Mouse (Mus musculus): Measurements from ENCODE around the gene Pdrg1. TPM values are rescaled to one million over a fixed set of nuclear protein-coding genes. Genes with fewer than 3 reads are reported as not detected.

Pdrg1 gene
- polyA plus RNA-seq, 1 experiment from 2014 or later: 108 TPM

- peaks cover 4% of the 10 kb centered on the region; the same call in 1 of the 2 replicates for H3K4me1 ChIP-seq (ENCODE audit: control insufficient read depth, insufficient read depth, low read length)
- no peak overlapping the region for H3K27ac ChIP-seq (ENCODE audit: low read depth, low read length)
- 89% methylated on average over 15 of the region's 15 CpGs for WGBS
- H3K36me3 ChIP-seq (ENCODE audit: control insufficient read depth, insufficient read depth, low read length): peaks cover 18% of the 10 kb centered on the region; the same call in 1 of the 2 replicates
- no peaks in the 10 kb centered on the region for H3K9me3 ChIP-seq (replicated peaks; ENCODE audit: control insufficient read depth, low read length)
- H3K27me3 ChIP-seq (replicated peaks; ENCODE audit: control insufficient read depth, insufficient read depth, low read length): no peaks in the 10 kb centered on the region
- no peak overlapping the region for H3K4me3 ChIP-seq (ENCODE audit: low read depth, low read length)
- no peak overlapping the region for H3K4me2 ChIP-seq (ENCODE audit: low read length)
- no peak for ATAC-seq
- H3K9ac ChIP-seq (ENCODE audit: low read length): no peak overlapping the region
- no peak for DNase-seq (ENCODE audit: low spot score)
Observed at GRCm38 (mm10) chr2:153002492-153003248, 12.6 kb downstream of the Pdrg1 start.

- Histone ChIP-seq H3K27me3 (replicated peaks; ENCODE audit: control insufficient read depth, insufficient read depth, low read length) (no peaks in the 10 kb centered on the region), H3K36me3 (ENCODE audit: control insufficient read depth, insufficient read depth, low read length) (no peaks in the 10 kb centered on the region), H3K27ac (ENCODE audit: low read depth, low read length) (no peak overlapping the region), H3K9ac (ENCODE audit: low read length) (no peak overlapping the region), H3K4me2 (ENCODE audit: low read length) (no peak overlapping the region), H3K4me3 (ENCODE audit: low read depth, low read length) (no peak overlapping the region), H3K4me1 (ENCODE audit: control insufficient read depth, insufficient read depth, low read length) (no peaks in the 10 kb centered on the region), H3K9me3 (replicated peaks; ENCODE audit: control insufficient read depth, low read length) (no peaks in the 10 kb centered on the region)
- 52% methylated on average over 4 of the region's 4 CpGs for WGBS
- DNase-seq (ENCODE audit: low spot score): no peak
- no peak for ATAC-seq
Observed at GRCm38 (mm10) chr2:152997046-152997445, 18.2 kb downstream of the Pdrg1 start.

- H3K4me3 ChIP-seq (ENCODE audit: low read depth, low read length): no peak overlapping the region
- H3K4me1 ChIP-seq (ENCODE audit: control insufficient read depth, insufficient read depth, low read length): no peaks in the 10 kb centered on the region
- H3K9me3 ChIP-seq (replicated peaks; ENCODE audit: control insufficient read depth, low read length): no peaks in the 10 kb centered on the region
- no peak overlapping the region for H3K4me2 ChIP-seq (ENCODE audit: low read length)
- no peak overlapping the region for H3K27ac ChIP-seq (ENCODE audit: low read depth, low read length)
- no peaks in the 10 kb centered on the region for H3K27me3 ChIP-seq (replicated peaks; ENCODE audit: control insufficient read depth, insufficient read depth, low read length)
- H3K36me3 ChIP-seq (ENCODE audit: control insufficient read depth, insufficient read depth, low read length): no peaks in the 10 kb centered on the region
- DNase-seq (ENCODE audit: low spot score) (no peak), ATAC-seq (no peak)
- WGBS: 93% methylated on average over 9 of the region's 9 CpGs
- no peak overlapping the region for H3K9ac ChIP-seq (ENCODE audit: low read length)
Observed at GRCm38 (mm10) chr2:152991529-152991928, 23.7 kb downstream of the Pdrg1 start.

- ATAC-seq (peak; percentile 91), DNase-seq (ENCODE audit: low spot score) (peak; percentile 80)
- Histone ChIP-seq H3K36me3 (ENCODE audit: control insufficient read depth, insufficient read depth, low read length) (no peaks in the 10 kb centered on the region), H3K4me1 (ENCODE audit: control insufficient read depth, insufficient read depth, low read length) (no peaks in the 10 kb centered on the region), H3K9ac (ENCODE audit: low read length) (no peak overlapping the region), H3K4me2 (ENCODE audit: low read length) (no peak overlapping the region), H3K27me3 (replicated peaks; ENCODE audit: control insufficient read depth, insufficient read depth, low read length) (no peaks in the 10 kb centered on the region), H3K9me3 (replicated peaks; ENCODE audit: control insufficient read depth, low read length) (no peaks in the 10 kb centered on the region), H3K27ac (ENCODE audit: low read depth, low read length) (no peak overlapping the region), H3K4me3 (ENCODE audit: low read depth, low read length) (no peak overlapping the region)
- 0% methylated on average over 1 of the region's 1 CpGs for WGBS
Observed at GRCm38 (mm10) chr2:152985582-152985981, 29.6 kb downstream of the Pdrg1 start.

- Histone ChIP-seq H3K4me3 (ENCODE audit: low read depth, low read length) (no peak overlapping the region), H3K36me3 (ENCODE audit: control insufficient read depth, insufficient read depth, low read length) (no peaks in the 10 kb centered on the region), H3K27ac (ENCODE audit: low read depth, low read length) (no peak overlapping the region), H3K4me1 (ENCODE audit: control insufficient read depth, insufficient read depth, low read length) (no peaks in the 10 kb centered on the region), H3K4me2 (ENCODE audit: low read length) (no peak overlapping the region), H3K27me3 (replicated peaks; ENCODE audit: control insufficient read depth, insufficient read depth, low read length) (no peaks in the 10 kb centered on the region), H3K9me3 (replicated peaks; ENCODE audit: control insufficient read depth, low read length) (no peaks in the 10 kb centered on the region), H3K9ac (ENCODE audit: low read length) (no peak overlapping the region)
- 41% methylated on average over 3 of the region's 3 CpGs for WGBS
- DNase-seq (ENCODE audit: low spot score) (no peak), ATAC-seq (no peak)
Observed at GRCm38 (mm10) chr2:152976991-152977390, 38.2 kb downstream of the Pdrg1 start.

GRCm38 (mm10) chr2:152965555-152965954, 49.7 kb downstream of the Pdrg1 start:
- Histone ChIP-seq H3K9me3 (replicated peaks; ENCODE audit: control insufficient read depth, low read length) (no peaks in the 10 kb centered on the region), H3K9ac (ENCODE audit: low read length) (no peak overlapping the region), H3K4me2 (ENCODE audit: low read length) (no peak overlapping the region), H3K4me1 (ENCODE audit: control insufficient read depth, insufficient read depth, low read length) (no peaks in the 10 kb centered on the region), H3K27ac (ENCODE audit: low read depth, low read length) (no peak overlapping the region), H3K27me3 (replicated peaks; ENCODE audit: control insufficient read depth, insufficient read depth, low read length) (no peaks in the 10 kb centered on the region), H3K4me3 (ENCODE audit: low read depth, low read length) (no peak overlapping the region), H3K36me3 (ENCODE audit: control insufficient read depth, insufficient read depth, low read length) (no peaks in the 10 kb centered on the region)
- DNase-seq (ENCODE audit: low spot score) (no peak), ATAC-seq (no peak)
- 77% methylated on average over 4 of the region's 4 CpGs for WGBS

- Histone ChIP-seq H3K4me2 (ENCODE audit: low read length) (peak within 1 kb of the TSS; percentile 61), H3K27ac (ENCODE audit: low read depth, low read length) (no peak within 1 kb of the TSS), H3K9ac (ENCODE audit: low read length) (peak within 1 kb of the TSS; percentile 59; the same call in 1 of the 2 replicates), H3K4me1 (ENCODE audit: control insufficient read depth, insufficient read depth, low read length) (no peaks in the 10 kb centered on the region), H3K36me3 (ENCODE audit: control insufficient read depth, insufficient read depth, low read length) (no peaks in the 10 kb centered on the region), H3K9me3 (replicated peaks; ENCODE audit: control insufficient read depth, low read length) (no peaks in the 10 kb centered on the region), H3K27me3 (replicated peaks; ENCODE audit: control insufficient read depth, insufficient read depth, low read length) (no peaks in the 10 kb centered on the region), H3K4me3 (ENCODE audit: low read depth, low read length) (peak within 1 kb of the TSS; percentile 38)
- WGBS: under 1% methylated on average over 34 of the region's 34 CpGs
- peak; percentile 98 for ATAC-seq
- peak; percentile 96 for DNase-seq (ENCODE audit: low spot score)
Observed at GRCm38 (mm10) chr2:152962091-152962793, 53.0 kb downstream of the Pdrg1 start, which contains the start of gene Ttll9. TSS of gene Ttll9 (plus strand) at chr2:152962485.

Data from forebrain, embryonic 14.5 days (tissue).